Mouse (Mus musculus): ENCODE results near the gene Hmgcs2. TPM values are rescaled to one million over a fixed set of nuclear protein-coding genes. Genes with fewer than 3 reads are reported as not detected.

Gene Hmgcs2
- total and polyA plus RNA-seq, 3 experiments = 8.1 to 12.9 (median 9.4) TPM

DNA sequence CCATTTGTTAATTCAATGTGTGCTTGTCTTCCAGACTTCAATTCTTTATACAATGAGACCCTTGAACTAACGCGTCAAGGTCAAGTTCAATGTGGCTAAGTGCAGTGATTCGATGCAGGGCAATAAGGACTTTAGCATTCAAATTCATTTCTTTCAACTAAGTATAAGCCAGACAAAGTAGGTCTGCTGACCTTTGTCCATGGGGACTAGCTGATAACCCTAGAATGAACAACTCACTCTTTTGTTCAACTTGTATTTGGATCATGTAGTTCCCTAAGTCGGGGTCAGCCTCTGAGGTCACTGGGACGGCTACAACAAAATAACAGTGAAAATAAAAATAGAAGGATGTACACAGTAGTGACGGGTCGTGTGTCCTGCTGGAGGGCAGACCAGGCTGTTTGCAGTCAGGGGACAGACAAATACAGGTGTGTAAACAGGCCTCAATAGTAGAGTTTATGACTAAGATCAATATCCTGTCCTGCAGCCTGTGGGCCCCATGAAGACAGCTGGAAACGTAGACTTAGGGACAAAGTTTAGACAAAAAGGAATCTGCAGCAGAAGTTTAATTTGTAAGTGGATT is 37.7 kb upstream of the Hmgcs2 start:
- H3K9ac ChIP-seq (ENCODE audit: low read depth, low read length) = no peak overlapping the region
- intact Hi-C loops (cut with DNase I) = no loop called here
- TF ChIP-seq EP300 (IDR thresholded peaks at IDR 0.05; ENCODE audit: insufficient read depth, low read depth, low read length) (no peak), POLR2A (IDR thresholded peaks at IDR 0.05; ENCODE audit: insufficient read depth, low read depth, low read length) (no peak), CTCF (IDR thresholded peaks at IDR 0.05) (no peak)
- H3K27me3 ChIP-seq (ENCODE audit: control insufficient read depth, insufficient read depth, low read length) = no peaks in the 10 kb centered on the region
- H3K36me3 ChIP-seq (ENCODE audit: control insufficient read depth, insufficient read depth, low read length) = no peaks in the 10 kb centered on the region
- H3K4me1 ChIP-seq (ENCODE audit: control insufficient read depth, insufficient read depth, low read length) = no peaks in the 10 kb centered on the region
- 75% methylated on average over 8 of the region's 8 CpGs for WGBS
- no peaks in the 10 kb centered on the region for H3K79me2 ChIP-seq (replicated peaks; ENCODE audit: control insufficient read depth, insufficient read depth, low read length)
- no peak for DNase-seq
- H3K4me3 ChIP-seq = no peak overlapping the region
- no peak overlapping the region for H3K27ac ChIP-seq

GRCm38 (mm10) chr3:98245892-98246291 is 34.3 kb upstream of the Hmgcs2 start:
- Histone ChIP-seq H3K4me1 (ENCODE audit: control insufficient read depth, insufficient read depth, low read length) (no peaks in the 10 kb centered on the region), H3K36me3 (ENCODE audit: control insufficient read depth, insufficient read depth, low read length) (no peaks in the 10 kb centered on the region), H3K27me3 (ENCODE audit: control insufficient read depth, insufficient read depth, low read length) (no peaks in the 10 kb centered on the region), H3K27ac (no peak overlapping the region), H3K79me2 (replicated peaks; ENCODE audit: control insufficient read depth, insufficient read depth, low read length) (no peaks in the 10 kb centered on the region), H3K9ac (ENCODE audit: low read depth, low read length) (no peak overlapping the region), H3K4me3 (no peak overlapping the region)
- no peak for DNase-seq
- intact Hi-C loops (cut with DNase I) = no loop called here
- TF ChIP-seq POLR2A (IDR thresholded peaks at IDR 0.05; ENCODE audit: insufficient read depth, low read depth, low read length) = no peak
- no peak for TF ChIP-seq EP300 (IDR thresholded peaks at IDR 0.05; ENCODE audit: insufficient read depth, low read depth, low read length)
- TF ChIP-seq CTCF (IDR thresholded peaks at IDR 0.05) = no peak
- 37% methylated on average over 8 of the region's 8 CpGs for WGBS

GRCm38 (mm10) chr3:98246985-98247751 is 33.1 kb upstream of the Hmgcs2 start:
- no peaks in the 10 kb centered on the region for H3K4me1 ChIP-seq (ENCODE audit: control insufficient read depth, insufficient read depth, low read length)
- no peaks in the 10 kb centered on the region for H3K36me3 ChIP-seq (ENCODE audit: control insufficient read depth, insufficient read depth, low read length)
- TF ChIP-seq CTCF (IDR thresholded peaks at IDR 0.05) = no peak
- TF ChIP-seq POLR2A (IDR thresholded peaks at IDR 0.05; ENCODE audit: insufficient read depth, low read depth, low read length) = no peak
- no peak for TF ChIP-seq EP300 (IDR thresholded peaks at IDR 0.05; ENCODE audit: insufficient read depth, low read depth, low read length)
- no peak overlapping the region for H3K9ac ChIP-seq (ENCODE audit: low read depth, low read length)
- intact Hi-C loops (cut with DNase I) = no loop called here
- H3K27ac ChIP-seq = no peak overlapping the region
- WGBS = 58% methylated on average over 7 of the region's 7 CpGs
- H3K4me3 ChIP-seq = no peak overlapping the region
- no peaks in the 10 kb centered on the region for H3K79me2 ChIP-seq (replicated peaks; ENCODE audit: control insufficient read depth, insufficient read depth, low read length)
- H3K27me3 ChIP-seq (ENCODE audit: control insufficient read depth, insufficient read depth, low read length) = no peaks in the 10 kb centered on the region
- no peak for DNase-seq

- Histone ChIP-seq H3K27me3 (ENCODE audit: control insufficient read depth, insufficient read depth, low read length) (no peaks in the 10 kb centered on the region), H3K27ac (no peak overlapping the region), H3K4me1 (ENCODE audit: control insufficient read depth, insufficient read depth, low read length) (no peaks in the 10 kb centered on the region), H3K9ac (ENCODE audit: low read depth, low read length) (no peak overlapping the region), H3K4me3 (no peak overlapping the region), H3K79me2 (replicated peaks; ENCODE audit: control insufficient read depth, insufficient read depth, low read length) (no peaks in the 10 kb centered on the region), H3K36me3 (ENCODE audit: control insufficient read depth, insufficient read depth, low read length) (no peaks in the 10 kb centered on the region)
- 79% methylated on average over 2 of the region's 2 CpGs for WGBS
- intact Hi-C loops (cut with DNase I) = no loop called here
- no peak for DNase-seq
- TF ChIP-seq POLR2A (IDR thresholded peaks at IDR 0.05; ENCODE audit: insufficient read depth, low read depth, low read length) (no peak), EP300 (IDR thresholded peaks at IDR 0.05; ENCODE audit: insufficient read depth, low read depth, low read length) (no peak)
These were observed 30.9 kb upstream of the Hmgcs2 start for GRCm38 (mm10) chr3:98249378-98249777.

DNA sequence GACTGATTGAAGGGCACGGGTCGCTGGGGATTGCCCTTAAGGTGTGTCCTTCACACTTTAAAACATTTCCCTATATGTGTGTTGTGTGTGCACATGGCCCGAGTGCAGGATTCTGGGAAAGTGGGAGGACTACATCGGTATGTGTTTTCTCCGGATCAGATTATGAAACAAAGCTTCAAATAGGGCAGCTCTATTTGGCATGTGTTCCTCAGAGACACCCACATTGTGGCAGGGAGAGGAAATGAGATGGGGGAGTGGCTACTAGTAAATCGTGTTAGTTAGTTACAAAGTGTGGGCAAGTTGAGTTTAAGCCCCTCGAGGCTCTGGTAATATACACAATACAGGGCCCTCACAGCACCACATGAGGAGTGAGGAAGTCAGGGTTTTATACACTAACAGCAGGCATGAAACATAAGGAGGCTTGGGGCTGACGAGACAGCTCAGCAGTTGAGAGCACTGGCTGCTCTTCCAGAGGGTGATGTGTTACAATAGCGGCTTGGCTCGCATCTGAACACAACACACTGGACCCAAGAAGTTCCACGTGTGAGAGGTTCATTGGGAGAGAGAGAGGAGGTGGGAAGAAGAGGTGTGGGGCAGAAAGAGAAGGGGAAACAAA is 30.3 kb upstream of the Hmgcs2 start:
- WGBS = 75% methylated on average over 11 of the region's 11 CpGs
- Histone ChIP-seq H3K79me2 (replicated peaks; ENCODE audit: control insufficient read depth, insufficient read depth, low read length) (no peaks in the 10 kb centered on the region), H3K4me1 (ENCODE audit: control insufficient read depth, insufficient read depth, low read length) (no peaks in the 10 kb centered on the region), H3K27me3 (ENCODE audit: control insufficient read depth, insufficient read depth, low read length) (no peaks in the 10 kb centered on the region), H3K4me3 (no peak overlapping the region), H3K36me3 (ENCODE audit: control insufficient read depth, insufficient read depth, low read length) (no peaks in the 10 kb centered on the region), H3K27ac (no peak overlapping the region), H3K9ac (ENCODE audit: low read depth, low read length) (no peak overlapping the region)
- intact Hi-C loops (cut with DNase I) = no loop called here
- DNase-seq = no peak
- TF ChIP-seq CTCF (IDR thresholded peaks at IDR 0.05) (no peak), EP300 (IDR thresholded peaks at IDR 0.05; ENCODE audit: insufficient read depth, low read depth, low read length) (no peak)

DNA sequence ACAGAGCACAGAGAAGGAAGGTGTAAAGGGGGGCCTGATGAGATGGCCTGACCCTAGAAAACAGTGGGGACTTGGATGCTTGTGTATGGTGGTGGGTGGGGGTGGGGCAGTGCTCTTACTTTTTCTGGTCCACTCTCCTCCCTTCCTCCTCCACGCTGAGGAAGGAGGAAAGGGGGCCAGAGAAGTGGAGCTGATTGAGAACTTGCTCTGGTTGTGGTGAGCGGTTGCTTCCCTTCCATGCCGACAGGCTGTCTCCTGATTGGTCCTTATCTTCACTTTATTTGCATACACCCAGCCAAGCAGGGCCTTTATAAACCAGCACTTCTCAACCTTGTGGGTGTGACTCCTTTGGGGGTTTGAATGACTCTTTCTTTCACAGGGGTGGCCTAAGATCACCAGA is 26.2 kb upstream of the Hmgcs2 start:
- TF ChIP-seq EP300 (IDR thresholded peaks at IDR 0.05; ENCODE audit: insufficient read depth, low read depth, low read length) (no peak), CTCF (IDR thresholded peaks at IDR 0.05) (no peak), POLR2A (IDR thresholded peaks at IDR 0.05; ENCODE audit: insufficient read depth, low read depth, low read length) (no peak)
- intact Hi-C loops (cut with DNase I) = no loop called here
- no peaks in the 10 kb centered on the region; the same call in 1 of the 2 replicates for H3K4me1 ChIP-seq (ENCODE audit: control insufficient read depth, insufficient read depth, low read length)
- H3K4me3 ChIP-seq = no peak overlapping the region
- WGBS = 82% methylated on average over 3 of the region's 3 CpGs
- DNase-seq = no peak
- no peak overlapping the region for H3K27ac ChIP-seq
- no peaks in the 10 kb centered on the region for H3K79me2 ChIP-seq (replicated peaks; ENCODE audit: control insufficient read depth, insufficient read depth, low read length)
- no peaks in the 10 kb centered on the region for H3K36me3 ChIP-seq (ENCODE audit: control insufficient read depth, insufficient read depth, low read length)
- H3K27me3 ChIP-seq (ENCODE audit: control insufficient read depth, insufficient read depth, low read length) = no peaks in the 10 kb centered on the region
- no peak overlapping the region for H3K9ac ChIP-seq (ENCODE audit: low read depth, low read length)
